Mouse (Mus musculus): ENCODE data around the gene Chat. TPM values are rescaled to one million over a fixed set of nuclear protein-coding genes. Genes with fewer than 3 reads are reported as not detected.
A peak's percentile ranks its signal among the peaks of the same experiment; 100 is the strongest.

The Chat gene
- polyA plus RNA-seq, 1 experiment = not detected

- Histone ChIP-seq H3K79me3 (ENCODE audit: low read depth) (no peaks in the 10 kb centered on the region), H3K79me2 (ENCODE audit: control insufficient read depth, insufficient read depth) (no peaks in the 10 kb centered on the region), H3K36me3 (ENCODE audit: control insufficient read depth, insufficient read depth) (no peaks in the 10 kb centered on the region), H3ac (ENCODE audit: control insufficient read depth, insufficient read length, low read depth) (no peak overlapping the region), H3K27me3 (ENCODE audit: control insufficient read depth, insufficient read depth, insufficient read length) (no peaks in the 10 kb centered on the region), H3K4me3 (ENCODE audit: insufficient read depth, poor library complexity, severe bottlenecking) (no peak overlapping the region)
- TF ChIP-seq MYOG (IDR thresholded peaks at IDR 0.05; ENCODE audit: control insufficient read depth, extremely low read depth, insufficient read length) (no peak), FOSL1 (IDR thresholded peaks at IDR 0.05; ENCODE audit: insufficient read depth, low read length, poor library complexity, severe bottlenecking) (no peak), CTCF (IDR thresholded peaks at IDR 0.05; ENCODE audit: control insufficient read depth, insufficient read depth, insufficient read length) (no peak), MAX (IDR thresholded peaks at IDR 0.05) (peak; percentile 45), USF1 (IDR thresholded peaks at IDR 0.05; ENCODE audit: low read depth) (peak; percentile 36), CEBPB (IDR thresholded peaks at IDR 0.05; ENCODE audit: low read depth) (peak; percentile 18)
These were observed 30.5 kb upstream of the Chat start for GRCm38 (mm10) chr14:32496115-32496850.

- TF ChIP-seq FOSL1 (IDR thresholded peaks at IDR 0.05; ENCODE audit: insufficient read depth, low read length, poor library complexity, severe bottlenecking) (peak; percentile 27), MAX (IDR thresholded peaks at IDR 0.05) (peak; percentile 82), USF1 (IDR thresholded peaks at IDR 0.05; ENCODE audit: low read depth) (no peak)
- Histone ChIP-seq H3K27me3 (ENCODE audit: control insufficient read depth, insufficient read depth, insufficient read length) (no peaks in the 10 kb centered on the region), H3K36me3 (ENCODE audit: control insufficient read depth, insufficient read depth) (no peaks in the 10 kb centered on the region), H3K79me2 (ENCODE audit: control insufficient read depth, insufficient read depth) (no peaks in the 10 kb centered on the region), H3K4me3 (ENCODE audit: insufficient read depth, poor library complexity, severe bottlenecking) (peak overlapping the region; percentile 2), H3K79me3 (ENCODE audit: low read depth) (no peaks in the 10 kb centered on the region), H3ac (ENCODE audit: control insufficient read depth, insufficient read length, low read depth) (no peak overlapping the region)
These were observed 26.7 kb upstream of the Chat start for GRCm38 (mm10) chr14:32492521-32492920.

- Histone ChIP-seq H3K4me3 (ENCODE audit: insufficient read depth, poor library complexity, severe bottlenecking) (no peak overlapping the region), H3K27me3 (ENCODE audit: control insufficient read depth, insufficient read depth, insufficient read length) (peaks cover 26% of the 10 kb centered on the region), H3K79me3 (ENCODE audit: low read depth) (no peaks in the 10 kb centered on the region), H3ac (ENCODE audit: control insufficient read depth, insufficient read length, low read depth) (no peak overlapping the region), H3K79me2 (ENCODE audit: control insufficient read depth, insufficient read depth) (no peaks in the 10 kb centered on the region), H3K36me3 (ENCODE audit: control insufficient read depth, insufficient read depth) (no peaks in the 10 kb centered on the region)
- no peak for TF ChIP-seq CEBPB (IDR thresholded peaks at IDR 0.05; ENCODE audit: low read depth)
- TF ChIP-seq MYOG (IDR thresholded peaks at IDR 0.05; ENCODE audit: control insufficient read depth, extremely low read depth, insufficient read length) = no peak
- TF ChIP-seq MAX (IDR thresholded peaks at IDR 0.05) = no peak
- TF ChIP-seq MYOD1 (IDR thresholded peaks at IDR 0.05; ENCODE audit: control insufficient read depth, insufficient read length, low read depth) = no peak
- no peak for TF ChIP-seq FOSL1 (IDR thresholded peaks at IDR 0.05; ENCODE audit: insufficient read depth, low read length, poor library complexity, severe bottlenecking)
- peak; percentile 2 for TF ChIP-seq USF1 (IDR thresholded peaks at IDR 0.05; ENCODE audit: low read depth)
- peak; percentile 31 for TF ChIP-seq CTCF (IDR thresholded peaks at IDR 0.05; ENCODE audit: control insufficient read depth, insufficient read depth, insufficient read length)
These were observed 16.3 kb upstream of the Chat start for GRCm38 (mm10) chr14:32482061-32482460.

- TF ChIP-seq USF1 (IDR thresholded peaks at IDR 0.05; ENCODE audit: low read depth) = no peak
- no peak for TF ChIP-seq MYOG (IDR thresholded peaks at IDR 0.05; ENCODE audit: control insufficient read depth, extremely low read depth, insufficient read length)
- TF ChIP-seq MYOD1 (IDR thresholded peaks at IDR 0.05; ENCODE audit: control insufficient read depth, insufficient read length, low read depth) = no peak
- no peak for TF ChIP-seq CTCF (IDR thresholded peaks at IDR 0.05; ENCODE audit: control insufficient read depth, insufficient read depth, insufficient read length)
- no peak for TF ChIP-seq FOSL1 (IDR thresholded peaks at IDR 0.05; ENCODE audit: insufficient read depth, low read length, poor library complexity, severe bottlenecking)
- TF ChIP-seq CEBPB (IDR thresholded peaks at IDR 0.05; ENCODE audit: low read depth) = no peak
- no peak for TF ChIP-seq MAX (IDR thresholded peaks at IDR 0.05)
- Histone ChIP-seq H3ac (ENCODE audit: control insufficient read depth, insufficient read length, low read depth) (no peak overlapping the region), H3K79me3 (ENCODE audit: low read depth) (no peaks in the 10 kb centered on the region), H3K4me3 (ENCODE audit: insufficient read depth, poor library complexity, severe bottlenecking) (no peak overlapping the region), H3K79me2 (ENCODE audit: control insufficient read depth, insufficient read depth) (no peaks in the 10 kb centered on the region), H3K27me3 (ENCODE audit: control insufficient read depth, insufficient read depth, insufficient read length) (peaks cover 23% of the 10 kb centered on the region), H3K36me3 (ENCODE audit: control insufficient read depth, insufficient read depth) (no peaks in the 10 kb centered on the region)
These were observed 11.8 kb upstream of the Chat start for GRCm38 (mm10) chr14:32477581-32477980.

- Histone ChIP-seq H3K4me3 (ENCODE audit: insufficient read depth, poor library complexity, severe bottlenecking) (no peak overlapping the region), H3ac (ENCODE audit: control insufficient read depth, insufficient read length, low read depth) (no peak overlapping the region), H3K36me3 (ENCODE audit: control insufficient read depth, insufficient read depth) (no peaks in the 10 kb centered on the region), H3K27me3 (ENCODE audit: control insufficient read depth, insufficient read depth, insufficient read length) (peaks cover 23% of the 10 kb centered on the region), H3K79me3 (ENCODE audit: low read depth) (no peaks in the 10 kb centered on the region), H3K79me2 (ENCODE audit: control insufficient read depth, insufficient read depth) (no peaks in the 10 kb centered on the region)
- TF ChIP-seq CEBPB (IDR thresholded peaks at IDR 0.05; ENCODE audit: low read depth) (no peak), CTCF (IDR thresholded peaks at IDR 0.05; ENCODE audit: control insufficient read depth, insufficient read depth, insufficient read length) (no peak)
These were observed 10.8 kb upstream of the Chat start for GRCm38 (mm10) chr14:32476559-32476958.

GRCm38 (mm10) chr14:32472996-32473395 is 7.2 kb upstream of the Chat start:
- H3K27me3 ChIP-seq (ENCODE audit: control insufficient read depth, insufficient read depth, insufficient read length) = peaks cover 7% of the 10 kb centered on the region
- no peak overlapping the region for H3ac ChIP-seq (ENCODE audit: control insufficient read depth, insufficient read length, low read depth)
- no peak overlapping the region for H3K4me3 ChIP-seq (ENCODE audit: insufficient read depth, poor library complexity, severe bottlenecking)
- TF ChIP-seq FOSL1 (IDR thresholded peaks at IDR 0.05; ENCODE audit: insufficient read depth, low read length, poor library complexity, severe bottlenecking) (no peak), CTCF (IDR thresholded peaks at IDR 0.05; ENCODE audit: control insufficient read depth, insufficient read depth, insufficient read length) (peak; percentile 34)
- H3K36me3 ChIP-seq (ENCODE audit: control insufficient read depth, insufficient read depth) = no peaks in the 10 kb centered on the region
- no peaks in the 10 kb centered on the region for H3K79me2 ChIP-seq (ENCODE audit: control insufficient read depth, insufficient read depth)
- no peaks in the 10 kb centered on the region for H3K79me3 ChIP-seq (ENCODE audit: low read depth)
